Mouse (Mus musculus) myocyte (in vitro differentiated cells): ENCODE data around the gene Iba57.

Experiments used
- CEBPB ChIP-seq: IDR thresholded peaks from 2 replicates; pipeline ENCODE4 v1.6.1; 2011; ENCODE audit warnings: mild to moderate bottlenecking, moderate library complexity; ENCODE audit not compliant: poor library complexity, insufficient read depth, severe bottlenecking
- E2F4 ChIP-seq: IDR thresholded peaks from one replicate; pipeline ENCODE4 v1.6.1; 2011; ENCODE audit warnings: mild to moderate bottlenecking, control low read depth, moderate library complexity; ENCODE audit not compliant: insufficient read depth
- MAX ChIP-seq: IDR thresholded peaks from one replicate; pipeline ENCODE4 v1.6.1; 2011; ENCODE audit warnings: low read depth, mild to moderate bottlenecking, control low read depth
- MYOD1 ChIP-seq, 3 experiments: IDR thresholded peaks; one replicate each; pipeline ENCODE4 v1.6.1; 2011; ENCODE audit warnings: control low read depth in 2 of 3, low read depth in 2 of 3, mild to moderate bottlenecking in 2 of 3, moderate library complexity in 1 of 3; ENCODE audit not compliant: insufficient read length in 2 of 3, control insufficient read depth in 1 of 3
- MYOG ChIP-seq, 3 experiments: IDR thresholded peaks; one replicate each; pipeline ENCODE4 v1.6.1; 2011; ENCODE audit warnings: control low read depth in 2 of 3, low read depth in 2 of 3, mild to moderate bottlenecking in 2 of 3; ENCODE audit not compliant: insufficient read length in 2 of 3, control insufficient read depth in 1 of 3, insufficient read depth in 1 of 3
- POLR2A ChIP-seq: IDR thresholded peaks from one replicate; pipeline ENCODE4 v1.6.1; 2011; ENCODE audit warnings: low read depth, mild to moderate bottlenecking, control low read depth, moderate library complexity; ENCODE audit not compliant: insufficient read length
- POLR2AphosphoS2 ChIP-seq: IDR thresholded peaks from one replicate; pipeline ENCODE4 v1.6.1; 2011; ENCODE audit warnings: low read depth, control low read depth; ENCODE audit not compliant: insufficient read length
- REST ChIP-seq: IDR thresholded peaks from one replicate; pipeline ENCODE4 v1.6.1; 2011; ENCODE audit warnings: mild to moderate bottlenecking, control low read depth, moderate library complexity; ENCODE audit not compliant: insufficient read depth, insufficient read length
- SRF ChIP-seq: IDR thresholded peaks from one replicate; pipeline ENCODE4 v1.6.1; 2011; ENCODE audit warnings: low read depth; ENCODE audit not compliant: control insufficient read depth, insufficient read length
- TCF12 ChIP-seq: IDR thresholded peaks from one replicate; pipeline ENCODE4 v1.6.1; 2011; ENCODE audit warnings: mild to moderate bottlenecking, control low read depth; ENCODE audit not compliant: poor library complexity, insufficient read depth, severe bottlenecking
- USF1 ChIP-seq: IDR thresholded peaks from one replicate; pipeline ENCODE4 v1.6.1; 2011; ENCODE audit warnings: low read depth, mild to moderate bottlenecking, control low read depth, moderate library complexity

DNA sequence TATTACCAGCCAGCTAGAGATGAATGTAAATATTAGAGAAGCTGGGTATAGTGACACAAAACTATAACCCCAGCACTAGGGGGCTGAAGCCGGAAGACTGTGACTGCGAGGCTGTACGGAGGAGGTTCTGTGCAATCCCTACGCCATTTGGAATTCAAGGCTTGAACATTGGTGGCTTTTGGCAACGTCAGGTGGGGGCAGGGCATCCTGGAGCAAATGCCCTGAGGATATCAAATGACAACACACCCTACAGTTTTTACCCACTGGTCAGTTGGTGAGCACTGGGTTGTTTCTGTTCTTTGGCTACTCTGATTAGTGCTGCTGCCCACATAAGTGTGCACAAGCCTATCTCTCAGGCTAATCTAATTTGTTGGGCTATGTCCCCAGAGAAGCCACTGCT is 20.6 kb downstream of the Iba57 start:
- no peak for TF ChIP-seq SRF
- TF ChIP-seq POLR2A, result no peak
- TF ChIP-seq USF1, result no peak
- no peak for TF ChIP-seq MAX
- TF ChIP-seq REST, result no peak
- no peak for TF ChIP-seq TCF12
- TF ChIP-seq E2F4, result no peak
- TF ChIP-seq POLR2AphosphoS2, result no peak
- TF ChIP-seq MYOG (IDR thresholded peaks at IDR 0.05; ENCODE audit: control insufficient read depth in 1 of 3, insufficient read depth in 1 of 3, insufficient read length in 2 of 3, low read depth in 2 of 3), result no peak
- TF ChIP-seq MYOD1 (IDR thresholded peaks at IDR 0.05; ENCODE audit: control insufficient read depth in 1 of 3, insufficient read length in 2 of 3, low read depth in 2 of 3), result no peak
- no peak for TF ChIP-seq CEBPB
